Mouse (Mus musculus) liver, embryonic 14.5 days (tissue): ENCODE data around the gene Col4a1.

Source experiments
- CTCF ChIP-seq: IDR thresholded peaks from 2 replicates; pipeline ENCODE4 v1.5.1; 2016; ENCODE audit warnings: antibody characterized with exemption, low read depth, control low read depth
- EP300 ChIP-seq: IDR thresholded peaks from 2 replicates; pipeline ENCODE4 v1.6.1; 2016; ENCODE audit warnings: antibody characterized with exemption, low read depth

- no peak for TF ChIP-seq CTCF
- no peak for TF ChIP-seq EP300
These were observed 6.8 kb upstream of the Col4a1 start for GRCm38 (mm10) chr8:11319405-11319804.
